Mouse (Mus musculus) kidney, adult 9 months (tissue): ENCODE data around the gene Iqgap2.

Experiments
- DNase-seq: peaks from one replicate; pipeline ENCODE4 v3.0.0; 2022

Iqgap2 gene

GRCm38 (mm10) chr13:95882001-95882400 is 9.7 kb downstream of the Iqgap2 start:
- DNase-seq = no peak

DNA sequence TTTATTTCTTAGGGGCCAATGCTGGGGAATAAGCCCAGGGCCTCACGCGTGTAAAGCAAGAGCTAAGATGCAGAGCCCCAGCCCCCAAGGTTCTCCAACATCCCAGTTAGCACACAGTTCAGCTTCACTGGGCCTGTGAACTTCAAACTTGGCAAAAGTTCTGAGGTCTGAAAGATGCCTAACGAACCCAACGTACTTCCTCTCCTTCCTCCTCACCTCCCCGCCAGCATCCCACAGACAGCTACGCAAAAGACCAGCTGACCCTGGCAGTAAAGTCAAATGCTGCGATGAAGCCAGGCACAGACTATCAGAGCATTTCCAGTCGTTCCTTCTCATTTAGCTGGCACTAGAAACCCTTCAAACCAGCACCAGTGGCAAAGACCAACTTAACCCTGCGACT is 10.3 kb downstream of the Iqgap2 start:
- no peak for DNase-seq

DNA sequence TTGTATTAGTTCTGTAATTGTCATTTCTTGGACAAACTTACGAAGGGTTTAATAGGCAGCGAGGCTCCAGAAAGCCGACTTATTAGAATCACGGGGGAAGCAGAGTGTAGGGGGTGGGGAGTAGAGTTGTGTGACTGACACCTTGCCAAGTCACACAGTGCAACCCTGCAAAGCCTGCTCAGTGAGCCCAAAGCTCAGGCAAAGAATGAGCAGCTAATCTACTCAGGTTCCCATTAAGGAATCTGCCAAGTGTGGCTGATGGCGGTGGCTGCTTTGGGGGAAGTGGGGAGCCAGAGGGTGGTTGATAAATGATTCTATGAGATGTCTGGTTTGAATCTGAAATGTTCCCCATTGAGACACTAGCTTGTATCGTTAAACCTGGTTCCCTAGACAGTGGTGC is 11.1 kb downstream of the Iqgap2 start:
- peak; percentile 49 for DNase-seq

- no peak for DNase-seq
Measured at GRCm38 (mm10) chr13:95871993-95872392, 19.7 kb downstream of the Iqgap2 start.

GRCm38 (mm10) chr13:95870626-95871025 is 21.1 kb downstream of the Iqgap2 start:
- DNase-seq = no peak

GRCm38 (mm10) chr13:95868896-95869540 is 22.7 kb downstream of the Iqgap2 start:
- no peak for DNase-seq

- DNase-seq = no peak
Measured at GRCm38 (mm10) chr13:95862201-95862600, 29.5 kb downstream of the Iqgap2 start.

DNA sequence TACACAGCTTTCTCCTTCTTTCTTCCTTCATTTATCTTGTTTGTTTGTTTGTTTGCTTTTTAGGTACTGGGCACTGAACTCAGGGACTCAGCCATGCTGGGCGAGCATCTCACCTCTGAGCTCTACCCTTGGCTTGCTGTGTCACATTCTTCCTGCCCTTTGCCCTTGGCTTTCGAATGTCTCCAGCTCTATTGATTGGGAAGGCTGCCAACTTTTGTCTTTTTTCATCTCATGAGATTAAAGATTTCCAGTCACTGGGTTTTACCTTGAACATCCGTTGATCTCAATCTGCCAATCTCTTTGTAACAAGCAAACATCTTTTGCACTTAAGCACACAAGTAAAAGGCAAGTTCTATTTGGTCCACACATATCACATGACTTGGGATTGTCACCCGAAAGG is 32.5 kb downstream of the Iqgap2 start:
- DNase-seq = peak; percentile 47

DNA sequence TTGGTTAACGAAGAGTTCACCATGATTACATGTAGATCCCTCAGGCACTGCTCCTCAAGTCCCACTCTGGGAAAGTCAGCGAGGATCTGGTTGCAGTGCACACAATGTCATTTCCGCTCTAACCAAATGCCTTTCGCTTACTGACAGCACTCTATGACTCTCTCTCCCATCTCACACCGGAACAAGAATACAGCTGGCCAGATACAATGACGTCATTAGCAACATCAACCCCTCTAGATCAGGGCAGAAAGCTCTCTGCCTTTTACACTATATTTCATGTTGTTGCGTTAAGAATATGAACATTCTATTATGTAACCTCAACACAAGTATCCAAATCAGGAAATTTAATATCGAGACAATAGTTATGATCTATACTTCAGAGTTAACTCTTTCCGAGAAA is 32.9 kb downstream of the Iqgap2 start:
- DNase-seq = no peak

- DNase-seq = no peak
Measured at GRCm38 (mm10) chr13:95855537-95855936, 36.2 kb downstream of the Iqgap2 start.

GRCm38 (mm10) chr13:95851611-95852010 is 40.1 kb downstream of the Iqgap2 start:
- no peak for DNase-seq

GRCm38 (mm10) chr13:95850451-95850850 is 41.3 kb downstream of the Iqgap2 start:
- DNase-seq = no peak

DNA sequence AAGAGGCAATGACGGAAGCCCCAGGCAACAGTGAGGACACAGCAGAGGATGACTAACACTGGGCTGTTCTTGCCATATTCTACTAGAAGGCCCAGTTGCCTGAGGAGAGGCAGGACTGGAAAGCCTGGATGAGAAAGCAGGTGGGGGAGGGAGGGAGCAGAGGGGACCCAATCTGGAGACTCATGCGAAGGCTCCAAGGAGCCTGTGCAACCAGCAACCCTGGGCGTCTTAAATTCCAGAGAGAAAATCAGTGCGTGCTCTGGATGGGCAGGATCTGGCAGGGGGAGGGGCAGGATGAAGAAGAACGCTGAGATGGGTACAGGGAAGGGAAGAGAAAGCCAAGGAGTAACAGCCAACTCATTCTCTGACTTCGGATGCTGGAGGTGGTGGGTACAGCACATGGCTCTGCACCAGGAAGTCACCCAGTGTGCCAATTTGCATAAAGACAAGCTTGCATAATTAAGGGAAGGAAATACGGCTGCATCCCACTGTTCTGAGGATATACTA is 42.2 kb downstream of the Iqgap2 start:
- no peak for DNase-seq

- no peak for DNase-seq
Measured at GRCm38 (mm10) chr13:95846364-95846763, 45.4 kb downstream of the Iqgap2 start.

DNA sequence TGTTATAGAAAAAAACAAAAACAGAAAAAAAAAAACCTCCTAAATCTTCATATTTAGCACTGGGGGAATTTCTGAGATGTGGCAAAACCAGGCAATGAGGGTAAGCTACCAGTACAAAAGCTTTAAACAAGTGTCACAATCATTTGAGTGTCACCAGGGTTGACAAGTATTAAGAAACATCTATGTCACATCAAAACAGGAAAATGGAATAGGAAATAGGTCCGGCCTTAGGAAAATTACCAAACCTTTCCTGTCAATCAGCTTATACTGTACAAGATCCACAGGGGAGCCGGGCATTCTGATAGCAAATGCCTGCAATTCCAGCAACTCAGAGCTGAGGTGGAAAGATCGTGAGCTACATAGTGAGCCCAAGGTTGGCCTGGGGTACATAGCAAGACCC is 46.8 kb downstream of the Iqgap2 start:
- DNase-seq = no peak

DNA sequence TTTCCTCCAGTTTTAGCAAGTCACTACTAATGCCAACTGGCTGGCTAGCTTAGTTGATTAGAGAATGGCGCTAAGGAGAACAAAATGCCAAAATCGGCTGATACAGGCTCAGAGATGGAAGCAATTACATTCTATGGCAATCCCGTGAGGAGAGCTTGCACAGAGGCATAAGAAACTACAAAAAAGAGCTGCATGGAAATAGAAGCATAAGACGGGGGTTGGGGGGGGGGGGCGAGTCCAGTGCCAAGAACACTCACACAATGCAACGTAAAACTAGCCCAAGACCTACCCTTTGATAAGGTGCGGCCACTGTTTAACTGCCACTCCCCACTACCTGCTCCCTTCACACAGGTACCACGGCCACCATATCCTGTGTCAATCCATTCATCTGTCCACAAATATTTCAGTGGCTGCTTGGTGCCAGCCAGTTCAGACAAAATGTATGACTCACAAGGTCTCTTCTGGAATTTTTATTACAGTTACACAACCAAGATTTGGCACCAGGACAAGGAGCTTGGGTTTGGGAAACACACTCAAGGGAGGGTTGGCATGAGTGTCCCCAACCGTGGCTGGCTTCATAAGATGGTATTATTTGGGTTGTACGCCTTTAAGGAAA is 48.2 kb downstream of the Iqgap2 start:
- DNase-seq = peak; percentile 41

- DNase-seq = no peak
Measured at GRCm38 (mm10) chr13:95842803-95843202, 48.9 kb downstream of the Iqgap2 start.

GRCm38 (mm10) chr13:95841946-95842345 is 49.8 kb downstream of the Iqgap2 start:
- no peak for DNase-seq

DNA sequence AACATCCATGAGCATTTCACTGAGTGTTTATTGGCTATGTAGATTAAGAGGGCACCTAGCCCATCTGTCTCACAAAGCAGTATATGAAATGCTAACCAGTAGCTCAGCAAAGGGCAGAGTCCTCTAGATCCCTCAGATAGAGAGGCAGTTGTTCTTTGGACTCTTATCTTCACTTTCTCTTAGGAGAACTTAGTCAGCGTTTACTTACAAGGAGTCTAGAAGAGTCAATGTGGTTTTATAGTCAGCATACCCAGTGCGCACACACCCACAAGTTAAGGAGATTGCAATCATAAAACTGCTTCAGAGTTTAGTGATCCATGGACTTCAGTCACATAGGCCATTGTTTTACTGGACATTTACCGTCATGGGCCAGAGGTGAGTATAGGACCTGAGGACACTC is 54.8 kb downstream of the Iqgap2 start:
- DNase-seq = peak; percentile 14

DNA sequence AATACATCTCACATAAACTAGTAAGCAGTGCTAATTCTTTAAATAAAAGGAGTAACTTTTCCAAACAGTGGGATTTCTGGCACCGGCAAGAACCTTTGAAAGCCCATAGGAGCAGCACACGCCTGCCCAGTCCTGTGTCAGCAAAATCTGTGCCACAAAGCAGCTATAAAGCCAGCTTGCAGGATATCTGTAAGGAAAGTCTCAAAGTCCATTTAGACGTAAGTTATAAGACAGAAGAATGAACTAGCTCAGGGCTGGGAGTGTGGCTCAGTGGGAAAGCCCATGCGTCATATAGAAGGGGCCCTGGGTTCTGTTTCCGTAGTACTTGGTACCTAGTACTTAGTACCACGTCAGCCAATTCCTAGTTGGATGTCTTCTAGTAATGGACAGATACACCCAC is 58.2 kb downstream of the Iqgap2 start:
- DNase-seq = no peak

DNA sequence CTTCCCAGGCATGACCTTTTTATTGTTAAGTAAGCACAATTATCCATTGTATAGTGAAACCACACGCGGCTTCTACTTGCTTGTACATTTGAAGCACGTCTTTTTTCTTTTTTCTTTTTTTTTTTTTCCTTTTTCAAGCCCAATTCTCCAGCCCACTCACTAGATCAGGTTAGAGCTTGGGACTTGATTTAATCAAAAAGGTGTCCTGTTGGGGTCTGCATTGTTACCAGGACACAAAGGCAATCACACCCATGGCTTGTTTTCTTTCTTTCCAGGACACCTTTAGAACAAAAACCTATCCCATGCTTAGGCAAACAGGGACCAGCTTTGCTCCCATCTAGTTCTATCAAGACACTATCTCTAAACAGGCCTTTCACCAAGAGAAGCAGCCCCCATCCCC is 59.0 kb downstream of the Iqgap2 start:
- DNase-seq = no peak

DNA sequence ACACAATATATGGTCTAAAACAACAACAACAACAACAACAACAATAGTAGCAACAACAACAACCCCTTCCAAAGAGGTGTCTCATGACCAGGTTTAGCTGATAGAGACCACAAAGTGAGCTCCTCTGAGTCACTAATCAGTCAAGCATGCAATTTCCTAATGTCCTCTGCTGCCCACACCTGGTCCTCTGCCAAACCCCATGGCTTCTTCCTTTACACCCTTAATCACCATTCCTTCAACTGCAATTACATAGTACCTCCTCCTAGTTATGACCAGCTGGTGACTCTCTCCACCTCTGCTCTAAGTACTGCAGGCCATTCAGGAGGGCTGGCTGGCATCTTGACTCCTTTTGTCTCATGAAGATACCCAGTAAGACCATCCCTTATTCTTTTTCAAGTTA is 60.0 kb downstream of the Iqgap2 start:
- peak; percentile 15 for DNase-seq

GRCm38 (mm10) chr13:95829431-95830171 is 62.1 kb downstream of the Iqgap2 start:
- DNase-seq = no peak

- DNase-seq = no peak
Measured at GRCm38 (mm10) chr13:95828616-95829015, 63.1 kb downstream of the Iqgap2 start.
